Mouse (Mus musculus) small intestine, adult 2 months (tissue): ENCODE results near the gene Sftpa1.

Source experiments
- CTCF ChIP-seq: fragments of 200-500 bp; IDR thresholded peaks from 2 replicates; pipeline ENCODE4 v1.5.1; 2012; ENCODE audit warnings: low read depth, mild to moderate bottlenecking, control low read depth, inconsistent platforms, low read length, moderate library complexity, mixed read lengths; ENCODE audit not compliant: insufficient replicate concordance, insufficient read length; ENCODE audit errors: extremely low read depth
- POLR2A ChIP-seq: fragments of 200-500 bp; IDR thresholded peaks from 2 replicates; pipeline ENCODE4 v1.6.1; 2012; ENCODE audit warnings: low read depth, mild to moderate bottlenecking, control low read depth, inconsistent platforms, low read length, moderate library complexity

GRCm38 (mm10) chr14:41102269-41102668 is 29.3 kb upstream of the Sftpa1 start:
- TF ChIP-seq POLR2A (no peak), CTCF (no peak)
